Mouse (Mus musculus) layer of hippocampus, postnatal 36 days (tissue): ENCODE measurements around the gene Gpr171. TPM values are rescaled to one million over a fixed set of nuclear protein-coding genes. Genes with fewer than 3 reads are reported as not detected.
"Not testable (repeated sequence)": the region's sequence is repeated elsewhere in the genome, so short reads cannot be mapped to it uniquely, and the experiment has no call there.

Source experiments
- DNase-seq, 2 experiments: peaks; one replicate each; pipeline ENCODE4 v3.0.0; 2022
- total RNA-seq, 2 experiments: library from RNA; stranded (reverse); gene quantifications; 2 replicates each; pipeline ENCODE4 v1.2.3; 2021

The Gpr171 gene
- not detected for total RNA-seq

GRCm38 (mm10) chr3:59101218-59101986, at the start of gene Gpr171:
Gpr171 (minus strand) TSS chr3:59101821.
- DNase-seq, result no peak

DNA sequence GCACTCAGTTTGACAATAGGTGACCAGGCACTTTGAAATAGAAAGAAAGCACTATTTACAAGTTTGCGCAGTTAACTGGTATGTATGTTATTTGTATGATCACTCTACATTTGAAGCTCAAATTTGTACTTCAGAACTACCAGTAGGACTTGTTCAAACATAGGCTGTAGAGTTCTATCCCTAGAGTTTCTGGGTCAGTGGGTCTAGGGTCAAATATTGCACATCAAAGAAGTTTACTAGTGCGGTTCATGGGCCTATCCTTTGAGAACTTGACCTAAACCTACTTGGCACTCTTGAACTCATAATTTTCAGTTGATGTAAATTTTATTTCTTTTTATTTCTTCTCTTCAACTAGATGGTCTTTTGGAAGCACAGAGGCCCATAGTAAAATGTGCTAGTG, 49.0 kb upstream of the Gpr171 start:
- no peak for DNase-seq

- DNase-seq, result no peak
These were observed 48.0 kb upstream of the Gpr171 start for GRCm38 (mm10) chr3:59149646-59150045.

- no peak for DNase-seq
These were observed 43.6 kb upstream of the Gpr171 start for GRCm38 (mm10) chr3:59145194-59145593.

- DNase-seq, result no peak
These were observed 40.1 kb upstream of the Gpr171 start for GRCm38 (mm10) chr3:59141507-59142305.

DNA sequence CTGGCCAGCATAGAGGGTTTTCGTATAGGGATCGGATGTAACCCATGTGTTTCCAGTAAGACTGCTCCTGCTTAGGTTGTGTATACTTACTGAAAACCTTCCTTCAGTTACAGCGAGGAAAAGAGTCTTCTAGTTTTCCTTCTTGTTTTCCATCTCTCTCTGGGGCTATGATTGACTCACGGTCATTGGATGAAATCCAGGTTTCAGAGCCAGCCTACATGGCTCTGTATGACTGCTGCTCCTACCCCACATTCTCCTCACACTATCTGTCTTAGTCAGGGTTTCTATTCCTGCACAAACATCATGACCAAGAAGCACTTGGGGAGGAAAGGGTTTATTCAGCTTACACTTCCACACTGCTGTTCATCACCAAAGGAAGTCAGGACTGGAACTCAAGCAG, 39.3 kb upstream of the Gpr171 start:
- not testable (repeated sequence) for DNase-seq

- no peak for DNase-seq
These were observed 38.5 kb upstream of the Gpr171 start for GRCm38 (mm10) chr3:59140115-59140514.

DNA sequence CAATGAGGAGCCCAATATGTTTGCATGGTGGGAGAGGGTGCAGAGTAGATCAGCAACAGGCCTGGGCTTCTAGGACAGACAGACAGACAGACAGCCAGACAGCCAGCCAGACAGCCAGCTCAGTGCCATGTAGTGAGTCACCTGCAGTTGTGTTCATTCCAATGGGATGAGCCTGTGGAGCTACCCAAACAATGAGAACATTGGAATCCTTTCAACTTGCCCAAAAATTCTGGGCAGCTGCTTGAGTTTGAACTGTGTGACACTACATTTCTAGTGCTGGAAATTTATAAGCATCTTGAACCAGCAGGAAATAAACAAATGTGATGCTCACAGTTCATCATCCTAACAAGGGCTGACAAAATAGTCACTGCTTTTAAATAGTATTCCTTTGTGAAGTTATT, 38.0 kb upstream of the Gpr171 start:
- no peak for DNase-seq

- no peak for DNase-seq
These were observed 37.4 kb upstream of the Gpr171 start for GRCm38 (mm10) chr3:59138946-59139468.

- DNase-seq, result no peak
These were observed 34.5 kb upstream of the Gpr171 start for GRCm38 (mm10) chr3:59135911-59136653.

DNA sequence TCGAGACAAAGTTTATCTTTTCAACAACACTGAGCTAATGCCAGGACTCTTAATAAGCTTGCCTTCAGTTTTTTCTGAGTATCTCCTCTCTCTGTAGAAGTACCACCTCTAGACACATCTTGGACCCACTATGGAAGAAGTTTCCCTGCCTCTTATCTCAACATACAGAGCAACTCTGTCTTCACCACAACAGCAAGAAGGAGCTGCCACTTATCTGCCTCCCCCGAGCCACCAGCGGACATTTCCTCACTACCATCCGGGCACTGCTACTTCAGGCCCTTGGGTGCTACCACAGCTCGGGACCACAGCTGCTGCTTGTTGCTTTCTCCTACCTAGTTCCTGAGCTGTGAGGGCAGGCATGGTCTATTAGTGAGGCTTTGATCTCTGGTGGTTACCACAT, 31.6 kb upstream of the Gpr171 start:
- DNase-seq, result no peak

GRCm38 (mm10) chr3:59131966-59132365, 30.3 kb upstream of the Gpr171 start:
- no peak for DNase-seq

- DNase-seq, result no peak
These were observed 29.5 kb upstream of the Gpr171 start for GRCm38 (mm10) chr3:59131081-59131480.

- no peak for DNase-seq
These were observed 28.8 kb upstream of the Gpr171 start for GRCm38 (mm10) chr3:59130431-59130830.

DNA sequence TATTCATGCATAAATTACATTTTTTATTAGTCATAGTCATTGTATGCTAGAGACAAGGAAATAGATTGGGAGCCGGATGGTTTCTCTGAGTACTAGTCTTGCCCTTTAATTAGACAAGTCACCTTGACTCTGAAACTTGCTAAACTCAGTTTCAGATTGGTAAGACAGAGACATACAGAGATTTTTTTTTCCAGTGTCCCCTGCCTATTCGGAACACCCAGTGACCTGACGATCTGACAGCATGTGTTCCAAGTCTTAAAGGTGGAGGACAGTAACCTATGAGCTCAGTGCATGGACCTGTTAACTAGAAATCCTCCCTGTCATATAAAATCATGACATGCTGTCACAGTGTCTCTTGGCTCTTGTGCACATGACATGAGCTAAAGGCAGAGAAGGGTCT, 27.9 kb upstream of the Gpr171 start:
- DNase-seq, result no peak

GRCm38 (mm10) chr3:59128681-59129080, 27.1 kb upstream of the Gpr171 start:
- no peak for DNase-seq

DNA sequence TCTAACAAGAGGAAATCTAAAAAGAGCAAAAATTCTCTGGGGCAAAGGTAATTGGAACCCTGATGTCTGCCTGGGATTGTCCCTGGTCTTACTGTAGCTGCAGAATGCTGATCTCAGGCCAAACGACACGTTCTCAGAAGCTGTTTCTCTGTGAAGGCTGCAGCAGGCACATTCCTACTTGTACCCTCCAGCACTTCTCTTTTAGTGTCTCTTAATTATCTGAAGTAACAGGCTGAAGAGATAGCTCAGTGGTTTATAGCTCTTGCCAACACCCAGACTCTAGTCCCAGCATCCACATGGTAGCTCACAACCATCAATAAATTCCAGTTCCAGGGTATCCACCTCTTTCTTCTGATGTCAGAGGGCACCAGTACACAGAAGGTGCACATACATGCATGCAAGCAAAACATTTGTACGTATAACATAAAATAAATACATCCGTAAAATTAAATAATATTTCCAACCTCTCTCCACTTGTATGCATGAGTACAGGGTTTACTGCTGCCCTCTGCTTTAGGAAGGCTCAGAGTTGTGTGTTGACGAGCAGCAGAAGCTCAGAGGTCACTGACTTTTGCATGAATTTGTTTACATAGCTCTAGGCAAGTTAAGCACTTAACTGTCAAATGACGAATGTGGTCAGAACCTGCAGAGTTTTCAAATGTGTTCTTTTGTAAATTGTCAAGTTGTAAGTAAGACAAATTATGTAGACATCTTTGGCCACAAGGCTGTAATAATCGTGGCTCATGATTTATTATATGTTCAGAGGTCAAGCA, 24.3 kb upstream of the Gpr171 start:
- no peak for DNase-seq

DNA sequence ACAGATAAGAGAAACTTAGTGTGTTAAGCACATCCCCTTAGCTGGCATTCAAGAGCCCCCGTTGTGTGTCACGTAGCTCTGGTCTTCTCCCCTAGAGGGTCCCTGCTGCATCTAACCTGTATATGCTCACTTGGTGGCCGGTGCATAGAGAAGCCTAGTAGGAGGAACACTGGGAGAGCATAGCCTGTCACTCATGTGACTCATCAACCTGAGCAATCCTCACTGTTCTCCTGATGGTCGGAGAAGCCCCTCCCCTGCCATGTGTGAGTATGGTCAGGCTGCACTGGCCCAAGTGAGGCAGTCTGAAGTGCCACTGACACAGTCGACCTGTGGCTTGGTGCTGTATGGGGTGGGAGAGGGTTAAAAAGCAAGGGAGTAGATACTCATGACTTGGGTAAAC, 23.4 kb upstream of the Gpr171 start:
- DNase-seq, result no peak

DNA sequence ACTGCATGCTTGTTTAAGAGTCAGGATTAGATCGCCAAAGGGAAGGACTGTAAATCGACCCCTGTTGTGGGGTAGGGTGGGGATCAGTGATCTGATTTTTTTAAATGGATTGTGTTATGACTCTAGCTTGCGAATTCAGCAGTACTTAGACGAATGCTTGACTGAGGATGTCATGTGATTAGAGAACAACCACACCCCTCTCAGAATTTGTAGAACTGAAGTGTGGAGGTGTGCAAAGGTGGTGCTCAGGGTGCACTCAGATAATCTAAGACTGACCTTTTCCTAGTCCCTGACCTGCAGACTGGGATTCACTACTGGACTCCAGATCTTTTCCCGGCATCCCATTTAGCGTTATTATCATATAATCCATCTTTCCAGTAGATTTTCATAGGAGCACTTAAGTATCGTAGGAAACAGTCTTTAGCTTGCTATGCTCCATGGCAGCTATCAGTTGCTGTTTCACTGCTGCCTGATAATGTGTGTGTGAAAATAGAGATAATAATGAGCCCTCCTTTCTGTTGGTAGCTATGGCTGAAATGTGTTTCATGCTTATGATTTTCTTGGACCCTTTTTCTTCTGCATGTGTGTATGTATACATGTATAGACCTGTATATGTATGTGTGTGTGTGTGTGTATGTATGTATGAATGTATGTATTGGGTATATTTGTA, 20.3 kb upstream of the Gpr171 start:
- no peak for DNase-seq

DNA sequence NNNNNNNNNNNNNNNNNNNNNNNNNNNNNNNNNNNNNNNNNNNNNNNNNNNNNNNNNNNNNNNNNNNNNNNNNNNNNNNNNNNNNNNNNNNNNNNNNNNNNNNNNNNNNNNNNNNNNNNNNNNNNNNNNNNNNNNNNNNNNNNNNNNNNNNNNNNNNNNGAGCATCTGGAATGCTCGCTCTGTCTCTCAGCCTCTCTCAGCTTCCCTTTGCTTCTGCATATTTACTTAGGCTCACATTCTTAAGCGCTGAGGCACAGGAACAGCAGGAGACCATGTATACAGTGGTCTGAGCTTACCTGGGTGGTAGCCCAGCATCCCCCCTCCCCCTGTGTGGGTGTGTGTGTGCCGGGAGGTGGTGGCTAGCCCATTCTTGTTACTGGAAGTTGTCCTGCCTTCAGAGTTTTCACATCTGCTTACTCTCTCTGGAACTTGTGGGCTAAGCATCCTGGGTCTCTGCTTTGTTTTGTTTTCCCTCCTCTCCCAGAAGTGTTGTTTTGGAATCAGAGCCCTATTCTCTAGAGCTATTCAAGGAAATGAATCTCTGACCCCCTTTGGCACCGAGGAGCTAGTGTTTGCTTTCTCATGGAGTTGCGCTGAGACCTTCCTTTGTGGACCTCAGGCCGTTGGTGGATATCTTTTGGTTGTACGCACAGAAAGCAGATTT, 19.6 kb upstream of the Gpr171 start:
- DNase-seq, result no peak

DNA sequence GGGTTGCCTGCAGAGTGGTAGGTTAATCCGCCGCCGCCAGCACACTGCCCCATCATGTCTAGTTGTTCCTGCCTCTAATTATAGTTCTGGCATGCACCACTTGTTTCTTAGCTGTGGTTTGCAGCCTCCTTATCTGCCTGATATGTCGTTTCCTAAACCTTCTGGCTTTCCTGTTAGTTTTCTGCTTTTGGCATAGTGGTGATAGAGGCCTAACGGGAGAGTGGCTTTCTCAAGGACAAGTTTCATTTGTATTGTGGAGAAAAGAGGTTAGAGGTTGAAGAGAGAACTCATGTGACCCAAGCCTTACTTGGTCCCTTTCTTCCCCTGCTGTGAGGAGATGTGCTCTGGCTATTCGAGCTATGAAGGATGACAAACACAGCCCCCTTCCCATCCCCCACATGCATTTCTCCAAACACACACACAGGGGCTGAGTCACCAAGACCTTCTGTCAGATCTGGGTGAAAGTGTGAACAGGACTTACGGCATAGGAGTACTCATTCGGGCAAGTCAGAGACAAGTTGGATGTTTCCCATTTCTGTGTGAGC, 12.4 kb upstream of the Gpr171 start:
- no peak for DNase-seq
